16 mouse cellular contexts compared by ENCODE assay signal in the genomic region with DNA sequence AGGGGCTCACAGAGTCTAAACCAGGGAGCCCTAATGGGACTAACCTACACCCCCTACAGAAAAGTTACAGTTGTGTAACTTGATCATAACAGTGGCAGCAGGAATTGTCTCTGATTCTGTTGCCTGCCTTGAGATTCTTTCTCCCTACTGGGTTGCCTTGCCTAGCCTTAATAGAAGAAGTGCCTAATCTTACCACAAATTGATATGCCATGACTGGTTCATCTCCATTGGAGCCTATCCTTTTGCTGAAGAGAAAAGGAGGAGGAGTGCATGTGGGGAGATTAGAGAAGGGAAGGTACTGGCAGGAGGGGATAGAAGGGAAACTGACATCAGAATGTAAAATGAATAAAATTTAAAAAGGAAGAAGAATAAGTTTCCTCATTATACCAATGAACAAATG.
"Had no signal": no experiment of that assay in that cellular context is flagged by ENCODE, and none has a peak within 500 bp of the region (broad histone marks: within the 10 kb centered on the region; RNA-seq: fewer than 3 reads in every experiment).

No protein-coding gene starts in this region.

- H3K4me3 ChIP-seq: neural tube, embryonic 13.5 days; neural tube, embryonic 15.5 days; stomach, embryonic 15.5 days had no signal

- H3K9me3 ChIP-seq: neural tube, embryonic 13.5 days; neural tube, embryonic 15.5 days; stomach, embryonic 15.5 days had no signal

- H3K36me3 ChIP-seq: neural tube, embryonic 13.5 days; neural tube, embryonic 15.5 days; stomach, embryonic 15.5 days had no signal

- H3K4me1 ChIP-seq: neural tube, embryonic 13.5 days; neural tube, embryonic 15.5 days; stomach, embryonic 15.5 days had no signal

- H3K9ac ChIP-seq: neural tube, embryonic 13.5 days; neural tube, embryonic 15.5 days; stomach, embryonic 15.5 days had no signal

- H3K27me3 ChIP-seq: neural tube, embryonic 13.5 days; neural tube, embryonic 15.5 days; stomach, embryonic 15.5 days had no signal

- DNase-seq: retina, postnatal 1 day; right cerebral cortex, adult 18-20 months; right cerebral cortex, postnatal 14 days; right cerebral cortex, postnatal 25 days; right cerebral cortex, postnatal 4 days; spleen, adult 18-20 months; thymus, adult 18-20 months; thymus, adult 2 months; thymus, postnatal 14 days; thymus, postnatal 25 days; thymus, postnatal 36 days; thymus, postnatal 4 days had no signal

- H3K27ac ChIP-seq: neural tube, embryonic 13.5 days; neural tube, embryonic 15.5 days; stomach, embryonic 15.5 days; stomach, postnatal 0 days had no signal
